Mouse (Mus musculus): ENCODE results near the gene Ccl17. TPM values are rescaled to one million over a fixed set of nuclear protein-coding genes. Genes with fewer than 3 reads are reported as not detected.

Ccl17 gene
- polyA plus RNA-seq, 1 experiment from 2014 or later = not detected

DNA sequence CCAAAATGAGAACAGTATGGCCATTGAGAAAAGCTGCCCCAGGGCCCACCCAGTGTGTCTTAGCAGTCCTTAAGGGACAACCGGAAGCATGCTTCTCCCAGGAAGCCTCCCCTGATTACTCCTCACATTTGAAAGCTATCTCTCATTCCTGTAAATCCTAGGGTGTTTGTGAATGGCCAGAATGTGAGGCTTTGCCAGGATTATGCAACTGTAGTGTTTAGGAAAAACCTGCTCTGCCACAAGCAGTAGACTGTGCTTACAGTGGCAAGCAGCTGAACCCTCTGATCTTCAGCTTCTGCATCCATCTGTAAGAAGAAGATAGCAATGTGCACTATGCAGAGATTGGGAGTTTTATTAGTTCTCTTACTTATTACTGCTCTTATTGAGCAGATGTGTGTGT, 35.7 kb upstream of the Ccl17 start:
- Histone ChIP-seq H3K4me3 (ENCODE audit: low read depth, low read length) (no peak overlapping the region), H3K9ac (replicated peaks) (no peak overlapping the region), H3K36me3 (replicated peaks; ENCODE audit: insufficient read depth, low read length) (no peaks in the 10 kb centered on the region), H3K4me1 (ENCODE audit: insufficient read depth) (peaks cover 24% of the 10 kb centered on the region), H3K27ac (ENCODE audit: low read depth) (no peak overlapping the region), H3K4me2 (ENCODE audit: low read depth, low read length) (no peak overlapping the region), H3K27me3 (ENCODE audit: insufficient read depth, low read length) (peaks cover 66% of the 10 kb centered on the region), H3K9me3 (ENCODE audit: low read length) (no peaks in the 10 kb centered on the region)
- ATAC-seq (no peak), DNase-seq (no peak)
- WGBS (ENCODE audit: insufficient replicate concordance) = 84% methylated on average over 1 of the region's 1 CpGs
- TF ChIP-seq CTCF (IDR thresholded peaks at IDR 0.05; ENCODE audit: low read depth) (no peak), EP300 (IDR thresholded peaks at IDR 0.05; ENCODE audit: low read depth) (no peak)

DNA sequence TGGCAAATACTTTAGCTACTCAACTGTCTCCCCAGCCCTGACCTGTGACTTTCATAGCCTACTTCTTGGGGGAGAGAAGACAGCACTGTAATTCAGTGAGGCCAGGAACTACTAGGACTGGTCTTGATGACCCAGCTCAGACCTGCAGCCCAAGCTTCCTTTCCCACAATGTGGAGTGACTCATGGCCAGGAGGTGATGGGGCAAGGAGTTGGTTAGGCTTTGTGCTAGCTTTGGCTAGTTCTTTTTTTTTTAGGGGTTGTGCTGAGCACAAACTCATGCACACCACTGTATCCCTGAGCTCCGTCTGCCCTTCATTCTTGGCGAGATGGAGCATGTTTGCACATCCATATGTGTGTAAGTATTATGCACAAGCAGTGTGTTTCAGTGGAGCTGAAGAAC, 33.9 kb upstream of the Ccl17 start:
- H3K4me2 ChIP-seq (ENCODE audit: low read depth, low read length) = no peak overlapping the region
- peaks cover 51% of the 10 kb centered on the region for H3K27me3 ChIP-seq (ENCODE audit: insufficient read depth, low read length)
- DNase-seq (no peak), ATAC-seq (no peak)
- H3K4me1 ChIP-seq (ENCODE audit: insufficient read depth) = peaks cover 22% of the 10 kb centered on the region
- H3K36me3 ChIP-seq (replicated peaks; ENCODE audit: insufficient read depth, low read length) = no peaks in the 10 kb centered on the region
- 60% methylated on average over 2 of the region's 2 CpGs for WGBS (ENCODE audit: insufficient replicate concordance)
- no peaks in the 10 kb centered on the region for H3K9me3 ChIP-seq (ENCODE audit: low read length)
- no peak overlapping the region for H3K4me3 ChIP-seq (ENCODE audit: low read depth, low read length)
- H3K27ac ChIP-seq (ENCODE audit: low read depth) = no peak overlapping the region
- TF ChIP-seq CTCF (IDR thresholded peaks at IDR 0.05; ENCODE audit: low read depth) (no peak), EP300 (IDR thresholded peaks at IDR 0.05; ENCODE audit: low read depth) (no peak)
- no peak overlapping the region for H3K9ac ChIP-seq (replicated peaks)

DNA sequence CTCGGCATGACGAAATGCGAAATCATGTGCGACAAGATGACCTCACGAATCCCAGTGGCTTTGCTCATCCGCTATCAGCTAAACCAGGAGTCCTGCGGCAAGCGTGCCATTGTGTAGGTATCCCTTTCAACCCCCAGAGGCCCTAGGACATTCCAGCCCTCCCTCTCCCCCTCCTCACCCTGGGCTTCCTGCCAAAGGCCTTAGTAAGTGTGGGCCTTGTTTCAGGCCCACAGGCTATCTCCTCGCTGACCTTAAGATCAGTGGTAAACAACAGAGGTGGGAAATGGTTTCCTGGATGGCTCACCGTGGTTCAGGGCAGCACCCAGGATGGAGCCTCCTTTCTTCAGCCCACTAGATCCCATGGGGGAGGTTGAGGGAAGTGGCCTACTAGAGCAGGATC, 32.2 kb upstream of the Ccl17 start:
- no peak overlapping the region for H3K4me2 ChIP-seq (ENCODE audit: low read depth, low read length)
- no peaks in the 10 kb centered on the region for H3K36me3 ChIP-seq (replicated peaks; ENCODE audit: insufficient read depth, low read length)
- DNase-seq (no peak), ATAC-seq (no peak)
- H3K27ac ChIP-seq (ENCODE audit: low read depth) = no peak overlapping the region
- no peak overlapping the region for H3K4me3 ChIP-seq (ENCODE audit: low read depth, low read length)
- H3K9me3 ChIP-seq (ENCODE audit: low read length) = no peaks in the 10 kb centered on the region
- peaks cover 19% of the 10 kb centered on the region for H3K4me1 ChIP-seq (ENCODE audit: insufficient read depth)
- H3K27me3 ChIP-seq (ENCODE audit: insufficient read depth, low read length) = peaks cover 34% of the 10 kb centered on the region
- no peak overlapping the region for H3K9ac ChIP-seq (replicated peaks)
- 57% methylated on average over 10 of the region's 10 CpGs for WGBS (ENCODE audit: insufficient replicate concordance)
- no peak for TF ChIP-seq EP300 (IDR thresholded peaks at IDR 0.05; ENCODE audit: low read depth)
- no peak for TF ChIP-seq CTCF (IDR thresholded peaks at IDR 0.05; ENCODE audit: low read depth)

DNA sequence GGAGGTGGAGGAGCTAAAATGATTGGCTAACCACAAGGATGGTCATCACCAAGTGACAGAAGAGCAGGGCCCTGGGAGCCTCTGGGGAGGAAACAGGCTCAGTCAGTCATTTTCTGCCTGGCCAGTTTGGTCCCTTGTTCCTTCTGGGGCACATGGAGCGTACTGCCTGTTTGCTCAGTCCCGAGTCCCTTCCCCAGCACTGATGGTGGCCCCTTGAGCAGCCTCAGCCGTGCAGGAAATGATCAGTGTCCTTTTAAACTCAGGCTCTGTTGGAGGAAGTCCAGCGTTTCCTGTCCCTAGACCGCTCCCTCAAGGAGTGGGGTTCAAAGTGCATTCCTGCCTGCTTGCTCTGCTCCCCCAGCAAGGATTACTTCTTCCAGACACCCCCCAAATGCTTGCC, 31.8 kb upstream of the Ccl17 start:
- WGBS (ENCODE audit: insufficient replicate concordance) = 24% methylated on average over 5 of the region's 5 CpGs
- Histone ChIP-seq H3K4me1 (ENCODE audit: insufficient read depth) (peaks cover 19% of the 10 kb centered on the region), H3K36me3 (replicated peaks; ENCODE audit: insufficient read depth, low read length) (no peaks in the 10 kb centered on the region), H3K4me3 (ENCODE audit: low read depth, low read length) (no peak overlapping the region), H3K27ac (ENCODE audit: low read depth) (no peak overlapping the region), H3K27me3 (ENCODE audit: insufficient read depth, low read length) (peaks cover 30% of the 10 kb centered on the region), H3K4me2 (ENCODE audit: low read depth, low read length) (no peak overlapping the region), H3K9ac (replicated peaks) (no peak overlapping the region), H3K9me3 (ENCODE audit: low read length) (no peaks in the 10 kb centered on the region)
- peak; percentile 59 for ATAC-seq
- no peak for DNase-seq
- no peak for TF ChIP-seq CTCF (IDR thresholded peaks at IDR 0.05; ENCODE audit: low read depth)
- TF ChIP-seq EP300 (IDR thresholded peaks at IDR 0.05; ENCODE audit: low read depth) = no peak

DNA sequence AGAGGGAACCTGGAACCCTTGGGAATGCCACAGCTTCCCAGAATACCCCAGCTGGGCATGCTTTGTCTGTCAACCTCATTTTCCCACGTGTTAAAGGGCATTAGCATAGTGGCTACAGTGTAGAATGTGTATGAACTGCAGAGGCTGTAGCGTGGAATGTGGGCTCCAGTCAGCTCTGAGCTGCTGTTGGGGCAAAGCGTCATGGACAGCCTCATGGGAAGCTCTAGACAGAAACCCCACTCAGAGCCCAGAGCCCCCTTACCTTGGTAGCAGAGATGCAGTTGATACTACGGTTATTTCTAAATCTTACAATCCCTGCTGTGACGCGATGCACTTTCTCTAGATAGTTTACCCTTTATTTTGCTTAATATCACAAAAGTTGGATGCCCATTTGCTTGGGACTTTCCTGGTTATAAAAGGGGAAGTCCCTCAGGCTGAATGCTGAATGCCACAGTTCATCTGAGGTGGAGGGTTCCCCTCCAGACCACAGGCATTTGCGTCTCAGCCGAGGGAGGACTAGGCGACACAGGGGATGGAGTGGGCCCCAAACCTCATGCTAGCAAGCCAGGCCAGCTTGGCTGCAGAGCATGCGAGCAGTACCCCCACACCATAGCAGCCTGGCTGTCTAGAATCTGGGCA, 31.2 kb upstream of the Ccl17 start:
- Histone ChIP-seq H3K36me3 (replicated peaks; ENCODE audit: insufficient read depth, low read length) (no peaks in the 10 kb centered on the region), H3K9ac (replicated peaks) (no peak overlapping the region), H3K27me3 (ENCODE audit: insufficient read depth, low read length) (peaks cover 24% of the 10 kb centered on the region), H3K27ac (ENCODE audit: low read depth) (no peak overlapping the region), H3K4me3 (ENCODE audit: low read depth, low read length) (no peak overlapping the region), H3K4me2 (ENCODE audit: low read depth, low read length) (no peak overlapping the region), H3K9me3 (ENCODE audit: low read length) (no peaks in the 10 kb centered on the region), H3K4me1 (ENCODE audit: insufficient read depth) (peaks cover 19% of the 10 kb centered on the region)
- TF ChIP-seq CTCF (IDR thresholded peaks at IDR 0.05; ENCODE audit: low read depth) (no peak), EP300 (IDR thresholded peaks at IDR 0.05; ENCODE audit: low read depth) (no peak)
- no peak for ATAC-seq
- DNase-seq = no peak
- WGBS (ENCODE audit: insufficient replicate concordance) = 36% methylated on average over 10 of the region's 10 CpGs

DNA sequence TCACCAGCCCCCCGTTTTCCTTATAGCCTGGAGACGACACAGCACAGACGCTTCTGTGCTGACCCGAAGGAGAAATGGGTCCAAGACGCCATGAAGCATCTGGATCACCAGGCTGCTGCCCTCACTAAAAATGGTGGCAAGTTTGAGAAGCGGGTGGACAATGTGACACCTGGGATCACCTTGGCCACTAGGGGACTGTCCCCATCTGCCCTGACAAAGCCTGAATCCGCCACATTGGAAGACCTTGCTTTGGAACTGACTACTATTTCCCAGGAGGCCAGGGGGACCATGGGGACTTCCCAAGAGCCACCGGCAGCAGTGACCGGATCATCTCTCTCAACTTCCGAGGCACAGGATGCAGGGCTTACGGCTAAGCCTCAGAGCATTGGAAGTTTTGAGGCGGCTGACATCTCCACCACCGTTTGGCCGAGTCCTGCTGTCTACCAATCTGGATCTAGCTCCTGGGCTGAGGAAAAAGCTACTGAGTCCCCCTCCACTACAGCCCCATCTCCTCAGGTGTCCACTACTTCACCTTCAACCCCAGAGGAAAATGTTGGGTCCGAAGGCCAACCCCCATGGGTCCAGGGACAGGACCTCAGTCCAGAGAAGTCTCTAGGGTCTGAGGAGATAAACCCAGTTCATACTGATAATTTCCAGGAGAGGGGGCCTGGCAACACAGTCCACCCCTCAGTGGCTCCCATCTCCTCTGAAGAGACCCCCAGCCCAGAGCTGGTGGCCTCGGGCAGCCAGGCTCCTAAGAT, 30.5 kb upstream of the Ccl17 start:
- 79% methylated on average over 16 of the region's 16 CpGs for WGBS (ENCODE audit: insufficient replicate concordance)
- H3K9me3 ChIP-seq (ENCODE audit: low read length) = no peaks in the 10 kb centered on the region
- DNase-seq (no peak), ATAC-seq (no peak)
- H3K4me1 ChIP-seq (ENCODE audit: insufficient read depth) = peaks cover 19% of the 10 kb centered on the region
- no peak overlapping the region for H3K9ac ChIP-seq (replicated peaks)
- H3K27ac ChIP-seq (ENCODE audit: low read depth) = no peak overlapping the region
- no peak overlapping the region for H3K4me2 ChIP-seq (ENCODE audit: low read depth, low read length)
- no peaks in the 10 kb centered on the region for H3K36me3 ChIP-seq (replicated peaks; ENCODE audit: insufficient read depth, low read length)
- TF ChIP-seq CTCF (IDR thresholded peaks at IDR 0.05; ENCODE audit: low read depth) (no peak), EP300 (IDR thresholded peaks at IDR 0.05; ENCODE audit: low read depth) (no peak)
- H3K4me3 ChIP-seq (ENCODE audit: low read depth, low read length) = no peak overlapping the region
- H3K27me3 ChIP-seq (ENCODE audit: insufficient read depth, low read length) = peaks cover 18% of the 10 kb centered on the region

Data from liver, postnatal 0 days (tissue).